Mouse (Mus musculus) olfactory bulb, adult 2 months (tissue): ENCODE results near the gene Dbndd1.

ENCODE experiments used
- CTCF ChIP-seq: fragments of 200-500 bp; IDR thresholded peaks from 2 replicates; pipeline ENCODE4 v1.5.1; 2012; ENCODE audit warnings: low read depth, mild to moderate bottlenecking, low read length, moderate library complexity; ENCODE audit not compliant: insufficient read depth
- POLR2A ChIP-seq: fragments of 200-500 bp; IDR thresholded peaks from 2 replicates; pipeline ENCODE4 v1.6.1; 2012; ENCODE audit warnings: mild to moderate bottlenecking, low read depth, low read length, moderate library complexity; ENCODE audit not compliant: insufficient read depth

DNA sequence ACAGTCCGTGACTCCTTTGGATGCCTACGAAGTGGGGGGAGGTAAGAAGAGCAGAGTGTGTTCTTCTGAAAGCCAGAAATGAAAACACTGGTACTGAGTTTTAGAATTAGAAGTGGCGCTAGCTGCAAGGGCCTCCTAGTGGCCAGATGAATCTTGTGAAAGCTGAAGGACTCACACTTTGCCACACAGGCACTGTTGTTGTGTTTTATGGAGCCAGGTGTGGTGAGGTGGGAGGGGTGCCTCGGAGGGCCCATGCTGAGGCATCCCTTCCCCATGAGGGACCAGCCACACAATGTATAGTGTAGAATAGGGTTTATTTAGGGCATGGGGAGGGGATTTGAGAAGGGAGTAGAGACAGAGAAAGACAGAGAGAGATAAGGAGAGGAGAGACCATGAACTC lies 17.6 kb downstream of the Dbndd1 start:
- no peak for TF ChIP-seq POLR2A
- no peak for TF ChIP-seq CTCF
